Mouse (Mus musculus) kidney, adult 9 months (tissue): ENCODE results near the gene Prkag2.
"Not testable (repeated sequence)": the region's sequence is repeated elsewhere in the genome, so short reads cannot be mapped to it uniquely, and the experiment has no call there.

Experiments
- DNase-seq: peaks from one replicate; pipeline ENCODE4 v3.0.0; 2022

Prkag2 gene

DNA sequence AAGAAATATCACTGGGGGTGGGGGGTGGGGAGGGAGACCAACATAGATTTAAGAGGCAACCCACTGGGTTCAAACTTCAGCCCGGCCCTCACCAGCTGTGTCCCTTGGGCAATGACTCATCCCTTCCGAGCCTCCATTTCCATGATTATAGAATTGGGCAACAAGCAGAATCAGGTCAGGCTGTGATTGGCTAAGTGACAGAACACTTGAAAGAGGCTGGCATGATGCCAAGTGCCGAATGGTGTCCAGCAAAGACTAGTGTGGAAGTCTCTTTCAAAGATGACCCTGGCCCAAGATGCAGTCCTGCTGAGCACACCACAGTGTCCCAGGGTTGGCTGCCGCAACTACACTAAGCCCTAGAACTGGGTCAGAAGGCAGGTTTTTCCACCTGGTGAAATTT, 14.2 kb downstream of the Prkag2 start:
- peak; percentile 54 for DNase-seq

GRCm38 (mm10) chr5:25085170-25085569, 15.3 kb downstream of the Prkag2 start:
- DNase-seq: no peak

GRCm38 (mm10) chr5:25083816-25084215, 16.6 kb downstream of the Prkag2 start:
- DNase-seq: no peak

- DNase-seq: no peak
These were observed 17.9 kb downstream of the Prkag2 start for GRCm38 (mm10) chr5:25082542-25082941.

GRCm38 (mm10) chr5:25081545-25081944, 18.9 kb downstream of the Prkag2 start:
- no peak for DNase-seq

GRCm38 (mm10) chr5:25080994-25081393, 19.4 kb downstream of the Prkag2 start:
- no peak for DNase-seq

GRCm38 (mm10) chr5:25080438-25080945, 19.9 kb downstream of the Prkag2 start:
- DNase-seq: no peak

GRCm38 (mm10) chr5:25079766-25080265, 20.6 kb downstream of the Prkag2 start:
- DNase-seq: no peak

DNA sequence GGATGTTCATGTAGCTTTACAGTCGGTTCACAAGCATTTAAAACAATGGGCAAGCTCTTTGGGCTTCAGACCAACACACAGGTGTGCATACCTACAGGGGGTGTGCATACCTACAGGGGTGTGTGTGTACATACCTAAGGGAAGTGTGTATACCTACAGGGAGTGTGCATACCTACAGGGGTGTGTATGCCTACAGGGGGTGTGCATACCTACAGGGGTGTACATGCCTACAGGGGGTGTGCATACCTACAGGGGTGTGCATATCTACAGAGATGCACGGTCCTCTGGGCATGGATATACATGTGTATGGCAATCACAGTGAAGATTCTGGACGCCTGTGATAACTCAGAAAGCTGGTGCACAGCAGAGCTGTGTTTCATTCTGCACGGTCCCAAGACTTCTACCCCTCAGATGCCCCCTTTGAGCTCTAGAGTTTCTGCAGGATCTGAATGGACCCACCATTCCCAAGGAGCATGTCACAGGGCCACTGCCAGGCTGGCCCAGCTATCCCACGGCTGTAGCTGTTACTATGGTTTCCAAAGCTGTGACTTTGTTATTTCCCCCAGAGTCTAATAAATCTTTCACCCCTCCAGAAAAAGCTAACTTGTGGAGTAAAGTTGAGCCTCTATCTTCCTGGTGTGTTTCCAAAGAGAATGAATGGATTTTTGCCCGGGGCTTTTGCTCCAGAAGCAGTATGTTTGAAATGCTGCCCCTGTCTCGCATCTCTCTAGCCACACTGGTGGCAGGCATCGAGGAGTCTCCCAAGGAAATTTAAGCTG, 22.4 kb downstream of the Prkag2 start:
- no peak for DNase-seq

DNA sequence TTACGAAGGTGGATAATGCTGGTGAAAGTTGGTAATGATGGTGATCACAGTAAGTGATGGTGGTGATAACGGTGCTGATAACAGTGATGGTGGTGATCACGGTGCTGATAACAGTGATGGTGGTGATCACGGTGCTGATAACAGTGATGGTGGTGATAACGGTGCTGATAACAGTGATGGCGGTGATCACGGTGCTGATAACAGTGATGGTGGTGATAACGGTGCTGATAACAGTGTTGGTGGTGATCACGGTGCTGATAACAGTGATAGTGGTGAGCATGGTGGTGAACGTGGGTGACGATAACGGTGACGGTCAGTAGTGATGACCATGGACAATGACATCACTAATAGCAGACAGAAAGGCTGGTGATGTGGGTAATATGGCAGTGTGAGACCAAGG, 23.2 kb downstream of the Prkag2 start:
- DNase-seq: not testable (repeated sequence)

- peak; percentile 53 for DNase-seq
These were observed 24.8 kb downstream of the Prkag2 start for GRCm38 (mm10) chr5:25075623-25076022.

DNA sequence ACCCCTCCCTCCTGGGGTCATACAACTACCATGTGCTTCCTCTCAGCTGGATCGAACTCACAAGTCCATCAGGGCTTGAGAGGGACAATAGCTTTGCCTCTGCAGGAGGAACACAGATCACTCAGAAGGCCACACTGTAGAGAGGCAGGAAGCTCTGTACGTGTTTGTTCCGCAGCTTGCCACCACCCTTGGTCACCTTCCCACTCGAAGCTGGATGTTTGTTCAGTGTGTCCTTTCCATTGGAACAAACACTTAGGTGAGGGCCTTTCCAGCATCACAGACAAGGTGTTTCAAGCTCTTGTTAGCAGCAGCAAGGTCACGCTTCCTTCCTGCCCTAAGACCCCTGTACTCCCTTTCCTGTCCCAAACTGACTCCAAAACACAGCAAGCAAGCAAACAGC, 30.6 kb downstream of the Prkag2 start:
- no peak for DNase-seq

GRCm38 (mm10) chr5:25067122-25067521, 33.3 kb downstream of the Prkag2 start:
- DNase-seq: peak; percentile 83

DNA sequence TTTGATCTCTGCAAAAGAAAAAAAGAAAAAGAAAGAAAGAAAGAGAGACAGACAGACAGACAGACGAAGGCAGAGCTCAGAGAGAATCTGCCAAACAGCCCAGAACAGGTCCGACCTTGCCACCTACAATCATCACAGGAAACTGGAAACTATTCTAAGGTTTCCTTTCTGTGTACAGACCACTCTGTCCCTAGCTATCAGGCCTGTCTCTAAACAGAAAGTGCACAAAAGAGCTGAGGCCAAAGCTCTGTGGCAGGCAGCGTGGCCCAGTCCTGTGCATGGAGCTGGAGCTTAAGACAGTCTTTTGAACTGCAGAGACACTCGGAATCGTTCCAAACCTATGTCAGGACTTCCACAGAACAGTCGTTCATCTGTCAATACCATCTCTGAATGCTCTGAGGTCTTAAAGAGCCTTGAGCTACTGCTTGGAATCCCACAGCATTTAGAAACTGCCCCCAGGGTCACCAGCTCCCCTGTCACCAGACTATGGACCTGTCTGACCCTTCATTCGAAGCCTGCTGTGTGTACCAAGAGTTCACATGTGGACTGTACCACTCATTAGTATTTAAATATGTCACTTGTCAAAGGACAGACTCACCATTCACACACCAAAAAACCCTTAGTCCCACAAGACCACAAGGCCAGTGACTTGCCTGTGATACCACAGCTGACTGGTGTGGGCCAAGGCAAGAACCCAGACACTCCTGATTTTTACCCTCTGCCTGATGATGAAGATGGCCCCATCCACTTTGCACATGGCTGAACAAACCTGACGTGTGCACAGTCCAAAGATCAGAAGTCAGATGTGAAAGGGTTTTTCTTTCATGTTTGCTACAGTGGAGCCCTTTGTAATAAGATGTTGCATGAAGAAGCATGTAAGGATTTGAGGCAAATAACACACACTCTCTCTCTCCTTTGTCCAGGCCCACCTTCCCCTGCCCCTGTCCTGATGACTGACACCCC, 35.9 kb downstream of the Prkag2 start:
- DNase-seq: peak; percentile 63

DNA sequence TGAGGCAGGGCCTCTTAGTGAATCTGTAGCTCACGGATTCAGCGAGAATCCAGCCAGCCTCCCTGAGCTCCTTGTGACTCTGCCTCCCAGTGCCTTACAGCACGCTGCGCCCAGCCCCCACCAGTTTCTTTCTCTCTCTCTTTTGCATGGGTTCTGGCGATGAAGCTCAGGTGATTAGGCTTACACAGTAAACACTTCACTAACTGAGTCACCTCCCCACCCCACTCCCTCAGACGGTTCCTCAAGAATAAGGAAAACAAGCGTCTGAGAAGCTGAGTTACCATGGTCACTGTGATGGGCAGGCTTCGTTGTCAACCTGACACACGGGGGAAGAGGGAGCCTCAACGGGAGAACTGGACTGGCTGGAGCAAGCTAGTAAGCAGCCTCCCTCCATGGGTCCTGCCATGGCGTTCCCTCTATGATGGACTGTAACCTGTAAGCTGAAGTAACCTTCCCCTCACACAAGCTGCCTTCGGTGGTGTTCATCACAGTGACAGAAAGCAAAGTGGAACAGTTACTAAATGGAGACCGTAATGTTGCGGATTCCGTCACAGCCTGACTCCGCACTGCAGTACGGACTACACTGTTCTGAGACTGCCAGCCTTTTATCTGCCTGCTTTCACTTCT, 37.8 kb downstream of the Prkag2 start:
- no peak for DNase-seq

GRCm38 (mm10) chr5:25058853-25059741, 41.3 kb downstream of the Prkag2 start:
- DNase-seq: no peak

DNA sequence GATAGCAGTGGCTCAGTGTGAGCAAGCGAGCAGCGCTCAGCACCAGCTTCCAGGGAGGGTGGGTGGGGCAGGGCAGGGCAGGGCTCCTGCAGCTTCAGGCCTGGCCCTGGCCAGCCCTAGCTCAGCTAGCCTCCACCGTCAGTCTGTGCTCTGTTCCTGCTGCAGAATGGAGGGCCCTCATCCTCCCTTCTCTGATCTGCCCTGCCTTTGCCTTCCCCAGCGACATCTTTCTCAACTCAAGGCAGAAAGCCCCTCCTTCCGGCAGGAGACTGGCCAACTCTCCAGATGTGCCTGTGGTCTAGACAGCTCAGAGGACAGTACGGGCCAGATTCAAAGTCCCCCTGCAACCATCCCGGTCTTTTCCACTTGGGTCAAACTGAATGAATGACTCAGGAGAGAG, 42.0 kb downstream of the Prkag2 start:
- no peak for DNase-seq

GRCm38 (mm10) chr5:25055288-25055687, 45.2 kb downstream of the Prkag2 start:
- DNase-seq: no peak

DNA sequence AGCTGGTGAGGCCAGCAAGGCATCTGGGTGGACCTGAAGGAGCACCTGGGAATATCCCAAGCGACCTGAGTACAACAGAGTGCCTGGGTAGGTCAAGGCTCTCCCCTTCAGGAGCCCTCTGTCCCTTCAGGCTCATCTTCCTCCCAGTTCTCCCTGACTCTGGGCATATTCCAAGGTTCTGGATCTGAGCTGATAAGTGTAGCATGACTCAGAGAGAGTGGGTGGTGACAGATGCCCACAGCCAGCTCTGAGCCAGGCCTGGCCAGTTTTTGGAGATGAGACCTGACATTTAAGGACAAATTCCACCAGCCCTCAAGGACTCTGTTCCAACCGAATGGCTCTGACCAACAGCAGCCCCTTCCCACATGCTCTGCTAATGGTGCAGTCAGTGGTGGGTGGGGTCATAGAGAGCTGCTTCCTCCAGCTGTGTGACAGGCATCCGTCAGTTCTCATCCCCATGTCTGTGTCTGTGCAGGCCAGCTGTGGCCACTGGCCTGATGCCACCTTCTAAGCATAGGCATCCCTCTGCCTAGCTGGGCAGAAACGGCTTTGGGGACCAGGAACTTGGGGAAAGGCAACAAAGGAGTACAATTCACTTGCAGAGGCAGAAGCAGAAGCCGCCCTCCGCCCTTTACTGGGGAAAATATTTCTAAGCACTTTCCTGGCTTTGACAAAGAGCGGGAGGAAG, 46.3 kb downstream of the Prkag2 start:
- DNase-seq: no peak

DNA sequence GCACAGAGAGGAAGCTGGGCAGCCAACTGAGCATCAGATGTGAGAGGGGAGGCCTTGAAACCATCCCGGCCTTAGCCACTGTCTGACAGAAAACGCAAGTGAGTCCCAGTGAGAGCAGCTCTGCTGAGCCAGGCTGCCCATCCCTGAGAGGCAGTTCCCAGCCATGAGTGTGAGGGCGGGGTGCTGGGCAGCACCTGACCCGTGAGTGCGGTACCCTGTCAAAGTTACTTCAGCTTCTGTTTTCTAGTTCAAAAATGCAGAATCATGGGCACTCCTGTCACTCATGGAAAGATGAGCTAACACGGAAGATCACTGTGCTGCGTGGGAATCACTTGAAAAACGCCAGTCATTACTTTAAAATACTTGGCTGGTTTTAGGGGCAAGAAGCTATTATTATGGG, 49.6 kb downstream of the Prkag2 start:
- DNase-seq: no peak

- DNase-seq: no peak
These were observed 52.8 kb downstream of the Prkag2 start for GRCm38 (mm10) chr5:25047670-25048069.
